ENCODE assay signal across 24 mouse cellular contexts in genomic region chr1:175988912-175989311, GRCm38 (mm10). TPM values are rescaled to one million over a fixed set of nuclear protein-coding genes. Genes with fewer than 3 reads are reported as not detected.
DNase-seq lines count a peak whose midpoint lies in the region; ATAC-seq and TF ChIP-seq lines count a peak whose summit lies in the region.
"Had no signal": no experiment of that assay in that cellular context is flagged by ENCODE, and none has a peak within 500 bp of the region (broad histone marks: within the 10 kb centered on the region; RNA-seq: fewer than 3 reads in every experiment).

No protein-coding gene starts in this region.

- ATAC-seq in embryonic facial prominence, embryonic 11.5 days (replicated peaks; ENCODE audit: insufficient number of reproducible peaks, low FRiP score, low TSS enrichment, low read depth), result no peak; the same call in 1 of the 2 replicates
- ATAC-seq in kidney, embryonic 15.5 days (replicated peaks; ENCODE audit: low FRiP score), result 0 out of 2 replicates have a peak, but pooled peaks have one; percentile 54
- ATAC-seq in lung, embryonic 14.5 days (ENCODE audit: insufficient read depth), result peak; percentile 89
- ATAC-seq in embryonic facial prominence, embryonic 13.5 days (ENCODE audit: insufficient number of reproducible peaks, insufficient read depth, low FRiP score, low TSS enrichment, low read depth), result peak; percentile 78
- ATAC-seq in liver, embryonic 11.5 days (replicated peaks; ENCODE audit: low FRiP score), result no peak
- ATAC-seq: forebrain, postnatal 0 days; intestine, embryonic 16.5 days; midbrain, embryonic 15.5 days had no signal

- H3K27ac ChIP-seq in embryonic facial prominence, embryonic 11.5 days (replicated peaks; ENCODE audit: low read depth, low read length), result no peak overlapping the region
- H3K27ac ChIP-seq in embryonic facial prominence, embryonic 10.5 days (replicated peaks), result no peak overlapping the region
- H3K27ac ChIP-seq in kidney, embryonic 15.5 days, result no peak overlapping the region
- peak overlapping the region; percentile 60; the same call in 1 of the 2 replicates for H3K27ac ChIP-seq in lung, embryonic 14.5 days (ENCODE audit: low read depth)
- no peak overlapping the region for H3K27ac ChIP-seq in embryonic facial prominence, embryonic 13.5 days
- H3K27ac ChIP-seq in liver, embryonic 11.5 days (ENCODE audit: low read depth, low read length), result no peak overlapping the region
- H3K27ac ChIP-seq: heart, embryonic 15.5 days; hindbrain, embryonic 12.5 days; midbrain, embryonic 10.5 days; midbrain, embryonic 15.5 days had no signal

- WGBS in embryonic facial prominence, embryonic 11.5 days, result 82% methylated on average over 4 of the region's 4 CpGs
- 87% methylated on average over 4 of the region's 4 CpGs for WGBS in embryonic facial prominence, embryonic 10.5 days
- 80% methylated on average over 4 of the region's 4 CpGs for WGBS in kidney, embryonic 15.5 days
- 59% methylated on average over 4 of the region's 4 CpGs for WGBS in lung, embryonic 14.5 days
- WGBS in embryonic facial prominence, embryonic 13.5 days, result 60% methylated on average over 4 of the region's 4 CpGs
- WGBS in liver, embryonic 11.5 days, result 83% methylated on average over 4 of the region's 4 CpGs

- TF ChIP-seq CTCF in lung, embryonic 14.5 days (IDR thresholded peaks at IDR 0.05; ENCODE audit: low read depth), result no peak

- H3K9me3 ChIP-seq in embryonic facial prominence, embryonic 11.5 days (replicated peaks; ENCODE audit: control insufficient read depth, low read length), result no peaks in the 10 kb centered on the region
- no peaks in the 10 kb centered on the region for H3K9me3 ChIP-seq in embryonic facial prominence, embryonic 10.5 days
- no peaks in the 10 kb centered on the region for H3K9me3 ChIP-seq in kidney, embryonic 15.5 days (replicated peaks)
- H3K9me3 ChIP-seq in lung, embryonic 14.5 days (ENCODE audit: low read depth, low read length), result no peaks in the 10 kb centered on the region
- H3K9me3 ChIP-seq in embryonic facial prominence, embryonic 13.5 days, result no peaks in the 10 kb centered on the region
- no peaks in the 10 kb centered on the region for H3K9me3 ChIP-seq in liver, embryonic 11.5 days (ENCODE audit: control insufficient read depth, low read length)
- H3K9me3 ChIP-seq: heart, embryonic 15.5 days; hindbrain, embryonic 12.5 days; midbrain, embryonic 10.5 days; midbrain, embryonic 15.5 days had no signal

- peak; percentile 6 for DNase-seq in embryonic facial prominence, embryonic 11.5 days (ENCODE audit: low spot score)
- DNase-seq in embryonic facial prominence, embryonic 10.5 days (ENCODE audit: low spot score), result no peak
- no peak for DNase-seq in kidney, postnatal 10 days
- DNase-seq in lung, embryonic 14.5 days, result peak; percentile 56
- DNase-seq in lung, postnatal 10 days, result no peak
- no peak for DNase-seq in liver, embryonic 11.5 days (ENCODE audit: low spot score)
- DNase-seq: adrenal gland, adult 8-10 months; forebrain, postnatal 0 days; gastrocnemius, postnatal 14 days; heart, postnatal 36 days; layer of hippocampus, adult 9-11 months; right cerebral cortex, postnatal 25 days; thymus, adult 18-20 months; thymus, postnatal 25 days had no signal

- H3K4me2 ChIP-seq in embryonic facial prominence, embryonic 11.5 days (ENCODE audit: low read depth, low read length), result no peak overlapping the region
- no peak overlapping the region for H3K4me2 ChIP-seq in kidney, embryonic 15.5 days
- no peak overlapping the region for H3K4me2 ChIP-seq in lung, embryonic 14.5 days
- H3K4me2 ChIP-seq in embryonic facial prominence, embryonic 13.5 days, result no peak overlapping the region
- H3K4me2 ChIP-seq in liver, embryonic 11.5 days, result no peak overlapping the region
- H3K4me2 ChIP-seq: heart, embryonic 15.5 days; hindbrain, embryonic 12.5 days; midbrain, embryonic 15.5 days had no signal

- H3K27me3 ChIP-seq in embryonic facial prominence, embryonic 11.5 days (ENCODE audit: control insufficient read depth, insufficient read depth, low read length), result no peaks in the 10 kb centered on the region
- H3K27me3 ChIP-seq in embryonic facial prominence, embryonic 10.5 days (replicated peaks; ENCODE audit: low read depth, poor library complexity, severe bottlenecking), result no peaks in the 10 kb centered on the region
- no peaks in the 10 kb centered on the region for H3K27me3 ChIP-seq in kidney, embryonic 15.5 days
- no peaks in the 10 kb centered on the region for H3K27me3 ChIP-seq in lung, embryonic 14.5 days (ENCODE audit: insufficient read depth, low read length)
- H3K27me3 ChIP-seq in embryonic facial prominence, embryonic 13.5 days, result no peaks in the 10 kb centered on the region
- no peaks in the 10 kb centered on the region for H3K27me3 ChIP-seq in liver, embryonic 11.5 days (replicated peaks; ENCODE audit: control insufficient read depth, insufficient read depth, low read length)
- H3K27me3 ChIP-seq: CH12.LX; heart, embryonic 15.5 days; hindbrain, embryonic 12.5 days; midbrain, embryonic 15.5 days had no signal

- no peaks in the 10 kb centered on the region for H3K36me3 ChIP-seq in embryonic facial prominence, embryonic 11.5 days (replicated peaks; ENCODE audit: control insufficient read depth, insufficient read depth, low read depth, low read length)
- H3K36me3 ChIP-seq in embryonic facial prominence, embryonic 10.5 days (replicated peaks), result no peaks in the 10 kb centered on the region
- no peaks in the 10 kb centered on the region for H3K36me3 ChIP-seq in kidney, embryonic 15.5 days
- H3K36me3 ChIP-seq in lung, embryonic 14.5 days (ENCODE audit: insufficient read depth), result no peaks in the 10 kb centered on the region
- H3K36me3 ChIP-seq in embryonic facial prominence, embryonic 13.5 days, result no peaks in the 10 kb centered on the region
- H3K36me3 ChIP-seq in liver, embryonic 11.5 days (ENCODE audit: control insufficient read depth, insufficient read depth, low read length), result no peaks in the 10 kb centered on the region
- H3K36me3 ChIP-seq: heart, embryonic 15.5 days; midbrain, embryonic 10.5 days; midbrain, embryonic 15.5 days had no signal

- H3K9ac ChIP-seq in embryonic facial prominence, embryonic 11.5 days (replicated peaks; ENCODE audit: low read length), result no peak overlapping the region
- no peak overlapping the region for H3K9ac ChIP-seq in kidney, embryonic 15.5 days
- H3K9ac ChIP-seq in lung, embryonic 14.5 days, result no peak overlapping the region
- H3K9ac ChIP-seq in embryonic facial prominence, embryonic 13.5 days, result no peak overlapping the region
- no peak overlapping the region for H3K9ac ChIP-seq in liver, embryonic 11.5 days (ENCODE audit: low read depth, low read length)
- H3K9ac ChIP-seq: forebrain, postnatal 0 days; heart, embryonic 15.5 days; hindbrain, embryonic 12.5 days; midbrain, embryonic 15.5 days had no signal

- H3K4me3 ChIP-seq in embryonic facial prominence, embryonic 11.5 days (ENCODE audit: low read depth, low read length), result no peak overlapping the region
- H3K4me3 ChIP-seq in embryonic facial prominence, embryonic 10.5 days, result no peak overlapping the region
- no peak overlapping the region for H3K4me3 ChIP-seq in kidney, embryonic 15.5 days (replicated peaks)
- no peak overlapping the region for H3K4me3 ChIP-seq in lung, embryonic 14.5 days (ENCODE audit: low read depth, low read length)
- H3K4me3 ChIP-seq in embryonic facial prominence, embryonic 13.5 days, result no peak overlapping the region
- no peak overlapping the region for H3K4me3 ChIP-seq in liver, embryonic 11.5 days (ENCODE audit: low read depth, low read length)
- H3K4me3 ChIP-seq: erythroblast, embryonic 14.5 days; heart, embryonic 15.5 days; hindbrain, embryonic 12.5 days; midbrain, embryonic 10.5 days; midbrain, embryonic 15.5 days had no signal

- no peaks in the 10 kb centered on the region for H3K4me1 ChIP-seq in embryonic facial prominence, embryonic 11.5 days (ENCODE audit: control insufficient read depth, insufficient read depth, low read length)
- no peaks in the 10 kb centered on the region for H3K4me1 ChIP-seq in embryonic facial prominence, embryonic 10.5 days
- no peaks in the 10 kb centered on the region for H3K4me1 ChIP-seq in kidney, embryonic 15.5 days
- no peaks in the 10 kb centered on the region for H3K4me1 ChIP-seq in lung, embryonic 14.5 days (ENCODE audit: insufficient read depth)
- H3K4me1 ChIP-seq in embryonic facial prominence, embryonic 13.5 days, result peaks cover 6% of the 10 kb centered on the region; the same call in 1 of the 2 replicates
- H3K4me1 ChIP-seq in liver, embryonic 11.5 days (replicated peaks; ENCODE audit: control insufficient read depth, insufficient read depth, low read length), result no peaks in the 10 kb centered on the region
- H3K4me1 ChIP-seq: heart, embryonic 15.5 days; hindbrain, embryonic 12.5 days; midbrain, embryonic 10.5 days; midbrain, embryonic 15.5 days had no signal

RNA-seq across cellular contexts. Expression of gene Rbm8a2, which starts 10.0 kb away (rescaled TPM):
- 0.61 and 1.1 TPM in 2 replicates for polyA plus RNA-seq in embryonic facial prominence, embryonic 11.5 days (2014; fragmentation: Nextera tagmentation; extraction: Ambion mirVana)
- polyA plus RNA-seq in embryonic facial prominence, embryonic 10.5 days (2016; fragmentation: Nextera tagmentation; extraction: Ambion mirVana), result 0.69 and 0.98 TPM in 2 replicates
- 0.62 and 0.73 TPM in 2 replicates for polyA plus RNA-seq in kidney, embryonic 15.5 days (2015; fragmentation: Nextera tagmentation; extraction: Ambion mirVana)
- 0.78 and 1.0 TPM in 2 replicates for polyA plus RNA-seq in lung, embryonic 14.5 days (2014; fragmentation: Nextera tagmentation; extraction: Ambion mirVana)
- 0.62 and 1.5 TPM in 2 replicates for polyA plus RNA-seq in embryonic facial prominence, embryonic 13.5 days (2015; fragmentation: Nextera tagmentation; extraction: Ambion mirVana)
- polyA plus RNA-seq in liver, embryonic 11.5 days (2014; fragmentation: Nextera tagmentation; extraction: Ambion mirVana), result 1.0 and 1.3 TPM in 2 replicates
- polyA plus RNA-seq: erythroblast, embryonic 14.5 days; liver, adult 2 months had no signal

Comparison
In these comparisons a context has a peak if more than half of its experiments do, and no peak if none do; other contexts are left out.
1. ATAC-seq: peak in kidney, embryonic 15.5 days (single experiment), lung, embryonic 14.5 days (single experiment) and embryonic facial prominence, embryonic 13.5 days (single experiment); none in embryonic facial prominence, embryonic 11.5 days (single experiment) and liver, embryonic 11.5 days (single experiment).
2. DNase-seq: peak in embryonic facial prominence, embryonic 11.5 days (single experiment) and lung, embryonic 14.5 days (single experiment); none in embryonic facial prominence, embryonic 10.5 days (single experiment), kidney, postnatal 10 days (single experiment), lung, postnatal 10 days (single experiment) and liver, embryonic 11.5 days (single experiment).